Mouse (Mus musculus) embryonic facial prominence, embryonic 14.5 days (tissue): ENCODE data around the gene Trak2. TPM values are rescaled to one million over a fixed set of nuclear protein-coding genes. Genes with fewer than 3 reads are reported as not detected.

ENCODE experiments used
- ATAC-seq: fragments of 200-750 bp; cut with Nextera tagmentation; 2 replicates; pipeline ENCODE4 v1.8.0; 2017; ENCODE audit warnings: low read depth, moderate number of reproducible peaks, moderate TSS enrichment
- DNase-seq: peaks from one replicate; pipeline ENCODE4 v3.0.0-alpha.2; 2015; ENCODE audit warnings: low spot score
- H3K27ac ChIP-seq: fragments of 300-500 bp; sonication (generic); replicated peaks from 2 replicates; pipeline ENCODE4 v1.5.1; 2014; ENCODE audit warnings: low read depth, mild to moderate bottlenecking, low read length, moderate library complexity
- H3K27me3 ChIP-seq: fragments of 300-500 bp; sonication (generic); replicated peaks from 2 replicates; pipeline ENCODE4 v1.6.1; 2014; ENCODE audit warnings: low read length; ENCODE audit not compliant: control insufficient read depth, insufficient read depth
- H3K36me3 ChIP-seq: fragments of 300-500 bp; sonication (generic); 2 replicates; pipeline ENCODE4 v1.6.1; 2014; ENCODE audit warnings: low read length, mixed read lengths; ENCODE audit not compliant: control insufficient read depth, insufficient read depth
- H3K4me1 ChIP-seq: fragments of 300-500 bp; sonication (generic); 2 replicates; pipeline ENCODE4 v1.6.1; 2014; ENCODE audit warnings: antibody characterized with exemption, low read length; ENCODE audit not compliant: control insufficient read depth, insufficient read depth
- H3K4me2 ChIP-seq: fragments of 300-500 bp; sonication (generic); 2 replicates; pipeline ENCODE4 v1.6.1; 2014; ENCODE audit warnings: low read depth, mild to moderate bottlenecking, low read length, moderate library complexity, mixed read lengths
- H3K4me3 ChIP-seq: fragments of 300-500 bp; sonication (generic); 2 replicates; pipeline ENCODE4 v1.5.1; 2014; ENCODE audit warnings: low read depth, mild to moderate bottlenecking, low read length
- H3K9ac ChIP-seq: fragments of 300-500 bp; sonication (generic); 2 replicates; pipeline ENCODE4 v1.6.1; 2014; ENCODE audit warnings: low read depth, mild to moderate bottlenecking, low read length, moderate library complexity, mixed read lengths
- H3K9me3 ChIP-seq: fragments of 300-500 bp; sonication (generic); 2 replicates; pipeline ENCODE4 v1.6.1; 2016; ENCODE audit warnings: low read length; ENCODE audit not compliant: control insufficient read depth
- WGBS: fragments of 180-500 bp; shearing (Covaris S2); extraction: QIAGEN DNeasy Blood & Tissue Kit; methylation state at CpG from one replicate; pipeline ENCODE4 v1.1.7; 2014; 5-methylcytosine and 5-hydroxymethylcytosine counted together
- polyA plus RNA-seq: library from polyadenylated mRNA; unstranded; fragments of >200 nt; fragmentation: Nextera tagmentation; extraction: Ambion mirVana; gene quantifications from 2 replicates; pipeline ENCODE4 v1.2.1, GENCODE M21; 2014

Trak2 gene
- polyA plus RNA-seq, 1 experiment from 2014 or later = 13.4 TPM

DNA sequence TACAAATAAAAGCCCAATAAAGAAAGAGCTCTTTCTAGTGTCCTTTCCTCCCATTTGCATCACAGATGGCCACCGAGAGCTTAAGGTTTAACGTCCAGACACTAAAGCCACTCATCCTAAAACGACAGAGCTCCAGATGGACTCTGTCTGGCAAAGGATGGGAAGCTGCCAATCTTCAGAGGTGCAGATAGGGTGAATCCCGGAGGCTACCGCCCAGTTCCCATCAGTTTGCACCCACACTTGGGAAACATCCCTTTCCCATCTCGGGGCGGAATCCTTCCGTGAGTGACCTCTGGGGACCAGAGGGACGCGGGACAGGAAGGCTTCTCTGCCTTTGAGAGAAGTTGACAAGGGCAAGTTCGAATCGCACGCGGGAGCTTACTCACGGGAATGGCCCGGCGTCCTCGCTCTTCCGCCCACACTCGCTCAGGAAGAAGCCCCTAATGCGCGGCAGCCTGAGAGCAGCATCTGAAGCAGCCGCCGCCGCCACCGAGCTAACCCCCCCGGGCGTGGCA lies 322 bp downstream of the Trak2 start:
- no peaks in the 10 kb centered on the region for H3K36me3 ChIP-seq
- no peaks in the 10 kb centered on the region for H3K9me3 ChIP-seq
- peaks cover 18% of the 10 kb centered on the region for H3K4me1 ChIP-seq
- under 1% methylated on average over 28 of the region's 28 CpGs for WGBS
- H3K4me3 ChIP-seq = peak overlapping the region; percentile 92
- H3K27me3 ChIP-seq = no peaks in the 10 kb centered on the region
- H3K9ac ChIP-seq = peak overlapping the region; percentile 90
- H3K4me2 ChIP-seq = peak overlapping the region; percentile 80
- peak overlapping the region; percentile 77 for H3K27ac ChIP-seq
- DNase-seq (no peak), ATAC-seq (no peak)

DNA sequence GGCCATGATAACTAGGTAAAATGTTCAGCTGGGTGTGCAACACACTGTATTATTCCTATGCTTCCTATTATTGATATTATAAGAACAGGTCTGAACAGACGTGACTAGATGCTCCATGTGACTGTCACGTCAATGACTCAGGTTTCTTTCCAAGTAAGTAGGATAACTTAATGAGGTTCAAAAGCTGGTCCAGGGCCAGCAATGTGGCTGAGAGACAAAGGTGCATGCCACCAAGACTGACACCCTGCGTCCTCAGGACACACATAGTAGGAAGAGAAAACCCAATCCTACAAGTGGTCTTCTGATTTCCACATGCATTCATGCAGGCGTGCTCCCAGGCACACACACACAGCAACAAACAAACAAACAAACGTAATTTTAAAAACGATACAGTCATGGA lies 2.1 kb downstream of the Trak2 start:
- H3K27me3 ChIP-seq = no peaks in the 10 kb centered on the region
- no peaks in the 10 kb centered on the region for H3K9me3 ChIP-seq
- no peak for ATAC-seq
- no peak overlapping the region for H3K27ac ChIP-seq
- H3K4me1 ChIP-seq = peaks cover 18% of the 10 kb centered on the region
- no peak overlapping the region for H3K4me3 ChIP-seq
- no peak overlapping the region for H3K9ac ChIP-seq
- no peak for DNase-seq
- 85% methylated on average over 6 of the region's 6 CpGs for WGBS
- no peak overlapping the region for H3K4me2 ChIP-seq
- no peaks in the 10 kb centered on the region for H3K36me3 ChIP-seq

DNA sequence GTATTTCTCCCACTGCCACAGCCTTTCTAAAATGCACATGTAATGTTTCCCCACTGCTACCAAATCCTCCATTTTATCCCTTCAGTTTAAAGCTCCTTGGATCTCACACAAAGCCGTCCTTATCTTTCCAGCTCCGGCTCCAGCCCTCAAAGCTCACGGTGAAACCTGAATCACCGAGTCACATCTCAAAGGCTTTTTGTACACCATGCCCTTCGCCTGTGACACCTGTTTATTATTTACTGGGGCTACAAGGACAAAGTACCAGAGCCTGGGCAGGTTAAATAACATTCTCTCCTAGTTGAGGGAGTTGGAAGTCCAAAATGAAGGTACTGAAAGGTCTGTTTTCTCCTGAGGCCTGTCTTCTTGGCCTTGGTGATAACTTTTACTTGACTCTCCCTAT lies 3.2 kb downstream of the Trak2 start:
- 47% methylated on average over 5 of the region's 5 CpGs for WGBS
- no peak for ATAC-seq
- no peak for DNase-seq
- Histone ChIP-seq H3K36me3 (no peaks in the 10 kb centered on the region), H3K27ac (no peak overlapping the region), H3K4me1 (peaks cover 18% of the 10 kb centered on the region), H3K9ac (no peak overlapping the region), H3K27me3 (no peaks in the 10 kb centered on the region), H3K4me2 (no peak overlapping the region), H3K4me3 (no peak overlapping the region), H3K9me3 (no peaks in the 10 kb centered on the region)

DNA sequence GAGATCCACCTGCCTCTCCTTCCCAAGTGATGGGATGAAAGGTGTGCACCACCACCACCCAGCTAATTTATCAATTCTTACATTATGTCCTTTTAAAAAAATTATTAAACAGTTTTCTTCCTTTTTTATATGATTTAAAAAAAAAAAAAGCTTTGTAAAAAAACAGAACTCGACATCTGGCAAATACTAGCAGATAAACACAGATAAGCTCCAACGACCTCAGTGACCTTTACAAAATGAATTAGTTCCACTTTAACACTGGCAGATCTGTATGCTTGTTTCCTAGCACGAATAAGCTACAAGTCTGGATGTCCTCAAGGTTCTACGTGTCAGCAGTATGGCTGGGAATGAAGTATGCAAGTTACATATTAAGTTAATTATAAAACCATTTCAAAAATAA lies 5.7 kb downstream of the Trak2 start:
- Histone ChIP-seq H3K9me3 (no peaks in the 10 kb centered on the region), H3K9ac (no peak overlapping the region), H3K4me2 (no peak overlapping the region), H3K27me3 (no peaks in the 10 kb centered on the region), H3K4me1 (peaks cover 12% of the 10 kb centered on the region), H3K27ac (no peak overlapping the region), H3K4me3 (no peak overlapping the region), H3K36me3 (no peaks in the 10 kb centered on the region)
- ATAC-seq (no peak), DNase-seq (no peak)
- 37% methylated on average over 4 of the region's 4 CpGs for WGBS

DNA sequence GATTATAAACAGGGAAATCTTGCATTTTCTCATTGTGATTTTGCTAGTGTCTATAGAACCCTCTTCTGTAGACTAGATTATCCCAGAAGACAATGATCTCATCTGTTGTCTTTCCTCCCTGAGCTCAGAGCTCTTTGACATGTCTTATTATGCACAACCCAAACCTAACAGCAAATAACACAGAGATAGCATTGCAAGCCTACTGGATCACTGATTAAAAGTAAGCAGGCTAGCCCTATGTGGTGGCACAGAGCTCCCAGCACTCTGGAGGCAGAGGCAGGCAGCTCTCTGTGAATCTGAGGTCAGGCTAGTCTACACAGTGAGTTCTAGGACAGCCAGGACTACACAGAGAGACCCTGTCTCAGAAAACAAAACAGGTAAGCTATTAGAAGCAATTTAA lies 10.4 kb downstream of the Trak2 start:
- no peaks in the 10 kb centered on the region for H3K27me3 ChIP-seq
- no peak overlapping the region for H3K9ac ChIP-seq
- peaks cover 6% of the 10 kb centered on the region for H3K4me1 ChIP-seq
- no peak overlapping the region for H3K4me2 ChIP-seq
- no peaks in the 10 kb centered on the region for H3K9me3 ChIP-seq
- H3K4me3 ChIP-seq = no peak overlapping the region
- no peaks in the 10 kb centered on the region for H3K36me3 ChIP-seq
- no peak for DNase-seq
- no peak for ATAC-seq
- no peak overlapping the region for H3K27ac ChIP-seq

DNA sequence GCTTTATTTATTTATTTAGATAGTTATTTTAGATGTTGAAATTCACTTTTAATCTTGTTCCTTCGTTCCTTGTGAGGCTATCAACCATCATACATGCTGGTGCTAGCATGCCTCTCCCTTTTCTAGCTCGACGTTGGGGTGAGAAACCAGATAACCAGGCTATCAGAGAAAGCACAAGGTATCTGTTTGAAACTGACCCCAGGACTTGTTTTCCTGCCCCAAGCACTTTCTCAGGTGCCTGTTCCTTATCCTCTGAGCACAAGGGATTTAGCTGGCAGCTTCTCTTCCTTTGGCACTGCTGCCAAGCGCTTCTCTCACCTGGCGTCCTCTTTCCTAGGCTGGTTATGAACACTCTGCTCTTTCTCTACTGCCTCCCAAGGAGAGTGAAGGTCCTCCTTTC lies 10.8 kb downstream of the Trak2 start:
- H3K4me1 ChIP-seq = peaks cover 8% of the 10 kb centered on the region
- no peaks in the 10 kb centered on the region for H3K9me3 ChIP-seq
- H3K9ac ChIP-seq = no peak overlapping the region
- no peak overlapping the region for H3K4me3 ChIP-seq
- DNase-seq (no peak), ATAC-seq (no peak)
- no peak overlapping the region for H3K4me2 ChIP-seq
- H3K36me3 ChIP-seq = no peaks in the 10 kb centered on the region
- no peak overlapping the region for H3K27ac ChIP-seq
- H3K27me3 ChIP-seq = no peaks in the 10 kb centered on the region
- WGBS = 67% methylated on average over 5 of the region's 5 CpGs

DNA sequence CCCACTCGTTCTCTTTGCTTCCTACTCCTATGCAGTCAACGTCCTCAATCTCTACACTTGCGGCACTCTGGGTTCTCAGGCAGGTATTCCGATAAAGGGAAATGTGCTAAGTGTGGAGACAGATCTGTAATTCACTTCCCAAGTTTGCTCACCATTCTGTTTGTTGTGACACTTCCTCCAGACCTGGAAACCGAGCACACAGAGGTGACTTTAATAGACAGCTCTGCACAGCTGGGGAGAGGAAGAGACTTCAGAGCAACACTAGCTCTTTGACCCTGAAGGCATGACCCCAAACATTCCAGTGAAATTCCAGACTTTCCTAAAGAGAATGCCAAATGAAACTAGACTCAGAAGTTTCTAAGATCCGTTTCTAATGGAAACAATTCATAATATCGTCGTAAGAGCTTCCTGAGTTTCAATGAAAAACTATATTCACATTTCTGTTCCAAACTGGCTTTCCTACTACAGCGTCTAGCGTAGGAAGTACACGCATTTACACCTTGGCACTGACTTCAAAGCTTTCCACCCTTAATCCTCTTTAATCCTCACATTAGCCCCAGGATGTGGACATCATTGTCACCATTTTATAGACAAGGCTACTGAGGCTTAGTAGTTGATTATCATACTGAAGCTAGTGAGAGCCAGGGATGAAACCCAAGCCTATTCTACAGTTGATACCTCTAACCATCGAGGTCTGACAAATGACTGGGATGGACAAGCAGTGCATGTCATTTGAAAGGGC lies 11.9 kb downstream of the Trak2 start:
- Histone ChIP-seq H3K36me3 (no peaks in the 10 kb centered on the region), H3K4me1 (peaks cover 12% of the 10 kb centered on the region), H3K4me3 (no peak overlapping the region), H3K9me3 (no peaks in the 10 kb centered on the region), H3K27me3 (no peaks in the 10 kb centered on the region), H3K27ac (no peak overlapping the region), H3K4me2 (no peak overlapping the region), H3K9ac (no peak overlapping the region)
- 23% methylated on average over 12 of the region's 12 CpGs for whole genome bisulfite sequencing
- ATAC-seq (peak; percentile 55; the same call in 1 of the 2 replicates), DNase-seq (peak; percentile 65)

DNA sequence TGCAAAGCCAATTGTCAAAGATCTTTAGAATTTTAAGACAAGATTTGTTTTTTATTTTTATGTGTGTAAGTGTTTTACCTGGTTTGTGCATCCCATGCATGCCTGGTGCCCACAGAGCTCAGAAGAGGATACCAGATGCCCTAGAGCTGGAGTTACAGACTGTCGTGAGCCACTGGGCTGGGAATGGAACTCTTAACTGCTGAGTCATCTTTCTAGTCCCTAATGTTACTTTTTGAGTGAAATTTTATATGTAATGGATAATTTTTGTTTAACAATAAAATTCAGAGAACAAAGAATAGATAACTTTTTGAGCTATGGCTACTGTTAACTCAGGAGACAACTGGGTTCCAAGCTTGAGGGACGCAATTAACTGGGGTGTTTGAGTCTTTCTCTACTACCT lies 13.5 kb downstream of the Trak2 start:
- Histone ChIP-seq H3K9ac (no peak overlapping the region), H3K27me3 (no peaks in the 10 kb centered on the region), H3K4me1 (peaks cover 21% of the 10 kb centered on the region), H3K27ac (no peak overlapping the region), H3K9me3 (no peaks in the 10 kb centered on the region), H3K36me3 (no peaks in the 10 kb centered on the region), H3K4me2 (no peak overlapping the region), H3K4me3 (no peak overlapping the region)
- no peak for DNase-seq
- 69% methylated on average over 2 of the region's 2 CpGs for WGBS
- ATAC-seq = no peak
